Mouse (Mus musculus) frontal cortex, postnatal 10 days (tissue): ENCODE measurements around the gene Pik3r5.

ENCODE experiments used
- DNase-seq, 2 experiments: peaks; one replicate each; pipeline ENCODE4 v3.0.0; 2022; ENCODE audit warnings: low spot score in 2 of 2, mixed read lengths in 1 of 2

The Pik3r5 gene

GRCm38 (mm10) chr11:68485206-68485942, 53.5 kb downstream of the Pik3r5 start:
- DNase-seq = no peak

DNA sequence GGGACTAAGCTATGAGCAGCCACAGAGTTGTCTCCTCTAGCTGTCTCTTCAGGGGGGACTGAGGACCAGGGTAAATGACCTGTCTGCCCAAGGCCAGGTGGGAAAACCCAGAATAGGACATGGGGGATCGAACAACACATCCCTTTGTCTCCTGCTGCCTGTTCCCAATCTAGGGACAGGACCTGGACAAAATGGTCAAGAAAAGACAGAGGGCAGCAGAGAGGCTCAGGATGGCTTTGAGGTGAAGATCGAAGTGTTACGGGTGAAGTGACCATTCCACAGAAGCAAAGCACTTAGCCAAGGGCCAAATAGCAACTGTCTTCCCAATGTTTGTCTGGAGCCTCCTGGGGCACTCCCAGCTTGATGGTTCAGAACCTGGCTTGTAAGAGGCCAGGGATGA, 54.2 kb downstream of the Pik3r5 start:
- no peak for DNase-seq

DNA sequence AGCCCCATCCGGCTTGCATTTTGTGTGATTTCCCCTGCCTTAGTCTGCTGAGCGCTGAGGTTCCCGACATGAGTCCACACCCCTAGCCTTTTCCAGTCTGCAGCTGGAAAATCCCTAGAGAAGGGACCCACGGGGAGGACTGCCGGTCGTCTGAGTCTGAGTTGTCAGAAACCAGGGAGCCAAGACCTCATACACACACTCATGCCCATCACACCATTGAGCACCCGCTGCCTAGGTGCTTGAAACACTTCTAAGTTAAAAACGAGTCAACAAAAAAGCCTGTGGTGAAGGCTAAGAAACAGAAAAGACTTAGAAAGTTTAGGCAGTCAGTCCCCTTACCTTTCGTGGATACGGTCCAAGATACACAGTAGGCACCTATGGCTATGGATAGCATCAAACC, 55.8 kb downstream of the Pik3r5 start:
- DNase-seq = no peak

GRCm38 (mm10) chr11:68488256-68488824, 56.4 kb downstream of the Pik3r5 start:
- no peak for DNase-seq

DNA sequence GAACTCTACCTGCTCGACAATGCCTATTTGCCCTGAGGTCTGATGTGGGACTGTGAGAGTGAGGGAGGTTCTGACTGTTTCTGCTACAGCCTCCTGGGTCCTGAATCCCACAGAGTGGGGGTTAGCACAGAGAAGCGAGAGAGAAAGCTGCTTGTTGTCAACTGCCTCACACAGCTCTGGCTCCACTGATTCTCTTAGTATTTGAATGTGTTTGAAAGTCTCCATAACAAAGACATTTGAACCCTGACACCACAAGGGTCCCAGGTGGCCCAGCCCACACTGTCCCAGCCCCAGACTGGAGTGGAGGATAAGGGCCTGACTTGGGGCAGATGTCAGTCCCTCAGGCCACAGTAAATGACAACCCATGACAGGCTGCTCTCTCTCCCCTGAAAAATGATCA, 57.3 kb downstream of the Pik3r5 start:
- no peak for DNase-seq

DNA sequence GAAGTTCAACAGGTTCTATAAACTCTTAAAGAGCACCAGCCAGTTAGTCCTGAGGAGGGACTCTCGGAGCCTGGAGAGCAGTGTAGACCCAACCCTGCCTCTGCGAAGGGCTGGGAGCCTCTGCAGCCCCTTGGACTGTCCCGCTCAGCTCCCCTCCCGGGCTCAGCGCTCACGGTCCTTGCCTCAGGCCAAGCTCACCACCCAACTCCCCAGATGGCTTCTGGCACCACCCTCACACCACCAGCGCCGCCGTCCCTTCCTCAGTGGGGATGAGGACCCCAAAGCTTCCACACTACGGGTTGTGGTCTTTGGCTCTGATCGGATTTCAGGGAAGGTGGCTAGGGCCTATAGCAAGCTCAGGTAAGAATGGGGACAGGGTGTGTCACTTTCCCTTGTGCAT, 60.7 kb downstream of the Pik3r5 start:
- no peak for DNase-seq

DNA sequence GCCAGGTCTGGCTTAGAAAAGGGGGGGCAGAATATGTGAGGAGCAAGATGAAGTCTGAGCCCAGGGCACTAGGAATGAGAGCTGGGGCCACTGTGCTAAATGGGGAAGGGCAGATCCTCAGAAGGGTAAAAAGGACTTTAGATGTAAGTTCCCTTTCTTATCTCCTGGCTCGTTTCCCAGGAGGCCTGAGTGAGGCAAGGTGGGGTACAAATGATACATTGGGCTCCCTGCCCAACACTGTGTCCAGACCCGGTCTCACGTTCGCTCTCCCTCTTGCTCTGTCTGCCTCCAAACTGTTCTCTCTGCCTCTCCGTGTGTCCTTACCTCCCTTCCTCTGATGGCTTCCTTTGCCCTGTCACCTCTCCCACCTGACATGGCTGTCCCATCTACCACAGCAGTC, 61.8 kb downstream of the Pik3r5 start:
- no peak for DNase-seq

GRCm38 (mm10) chr11:68497081-68497480, 65.2 kb downstream of the Pik3r5 start:
- no peak for DNase-seq

GRCm38 (mm10) chr11:68498517-68498916, 66.6 kb downstream of the Pik3r5 start:
- DNase-seq = no peak

DNA sequence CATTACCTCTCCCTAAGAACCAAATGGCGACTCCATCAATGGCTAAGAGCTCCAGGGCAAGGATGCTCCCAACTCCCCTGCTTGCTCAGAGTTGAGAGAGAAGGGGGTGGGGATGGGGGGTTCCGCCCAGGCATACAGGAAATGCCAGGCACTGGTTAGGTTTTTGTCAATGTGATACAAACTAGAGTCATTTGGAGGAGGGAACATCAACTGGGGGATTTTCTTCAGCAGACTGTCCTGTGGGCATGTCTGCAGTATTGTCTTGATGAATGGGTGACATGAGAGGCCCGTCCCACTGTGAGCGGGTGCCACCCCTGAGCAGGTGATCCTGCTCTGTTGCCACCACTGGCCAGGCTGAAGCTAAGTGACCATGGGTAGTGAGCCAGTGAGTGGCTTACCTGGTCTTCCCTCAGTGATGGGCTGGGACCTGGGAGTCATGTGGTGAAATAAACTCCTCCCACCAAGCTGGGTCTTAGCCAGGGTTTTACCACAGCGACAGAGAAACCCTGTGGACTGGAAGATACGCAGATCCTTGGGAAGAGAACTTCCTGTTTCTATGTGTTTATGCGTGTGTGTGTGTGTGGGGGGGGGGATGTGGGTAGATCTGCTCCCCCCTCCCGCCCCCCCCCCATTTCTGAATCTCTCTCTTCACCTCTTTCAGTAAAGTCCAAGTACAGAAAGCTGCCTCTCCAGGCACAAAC, 67.2 kb downstream of the Pik3r5 start:
- no peak for DNase-seq

DNA sequence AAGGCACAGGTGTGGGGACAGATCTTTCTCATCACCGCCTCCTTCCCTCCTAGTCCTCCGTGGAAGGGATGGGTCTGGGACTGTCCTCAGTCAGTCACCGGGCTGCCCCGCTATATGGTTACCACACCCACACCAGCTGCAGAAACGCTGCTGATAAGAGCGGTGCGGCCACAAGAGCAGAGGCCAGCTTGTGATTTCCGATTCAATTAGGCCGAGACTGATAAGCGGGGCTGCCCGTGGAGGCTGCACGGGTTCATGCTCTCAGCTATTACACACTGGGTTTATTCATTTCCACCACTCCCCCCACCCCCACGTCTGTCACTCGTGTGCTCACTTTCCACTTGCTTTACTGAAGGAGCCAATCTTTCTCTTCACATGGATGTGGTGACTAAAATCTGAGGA, 69.0 kb downstream of the Pik3r5 start:
- no peak for DNase-seq

DNA sequence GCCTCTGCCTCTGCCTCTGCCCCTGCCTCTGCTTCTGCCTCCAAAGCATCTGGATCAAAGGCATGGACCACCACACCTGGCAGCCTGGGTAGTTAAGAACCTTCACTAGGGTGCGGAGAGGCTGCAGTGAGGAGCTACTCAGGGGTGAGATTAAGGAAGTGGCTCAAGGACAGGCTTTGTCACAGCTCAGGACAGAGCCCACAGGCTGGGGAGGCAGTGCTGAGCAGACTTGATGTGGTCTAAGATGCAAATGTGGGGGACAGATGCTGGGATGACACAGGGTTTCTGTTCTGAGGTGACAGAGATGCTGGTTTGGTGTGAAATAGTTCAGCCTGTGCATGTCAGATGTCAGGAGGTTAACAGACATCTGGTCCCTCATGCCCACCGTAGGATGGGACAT, 70.5 kb downstream of the Pik3r5 start:
- DNase-seq = no peak

- no peak for DNase-seq
Measured at GRCm38 (mm10) chr11:68502902-68503629, 71.1 kb downstream of the Pik3r5 start, which contains the start of gene Pik3r6. Pik3r6 (plus strand) TSS chr11:68503019.

- DNase-seq = no peak
Measured at GRCm38 (mm10) chr11:68504913-68505312, 73.0 kb downstream of the Pik3r5 start.

- DNase-seq = no peak
Measured at GRCm38 (mm10) chr11:68507246-68507645, 75.3 kb downstream of the Pik3r5 start.

DNA sequence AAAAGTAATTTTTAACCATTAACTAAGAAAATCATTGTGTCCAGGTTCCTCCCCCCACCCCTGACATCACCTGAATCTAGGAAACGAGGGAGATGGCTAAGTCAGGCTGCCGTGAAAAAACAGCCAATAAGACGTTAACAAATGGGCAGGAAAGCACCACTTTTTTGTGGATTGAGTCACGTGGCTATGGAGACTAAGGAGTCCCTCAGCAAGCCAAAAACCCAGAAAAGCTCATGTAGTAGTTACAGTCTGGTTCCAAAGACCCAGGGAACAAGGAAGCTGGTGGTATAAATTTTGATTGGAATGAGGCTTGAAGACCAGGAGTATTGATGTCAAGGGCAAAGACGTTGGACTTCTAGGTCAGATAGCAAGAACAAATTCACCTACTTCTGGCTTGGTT, 76.7 kb downstream of the Pik3r5 start:
- no peak for DNase-seq

GRCm38 (mm10) chr11:68509194-68509593, 77.3 kb downstream of the Pik3r5 start:
- DNase-seq = no peak

- DNase-seq = no peak
Measured at GRCm38 (mm10) chr11:68513969-68514368, 82.0 kb downstream of the Pik3r5 start.

GRCm38 (mm10) chr11:68519362-68519761, 87.4 kb downstream of the Pik3r5 start:
- no peak for DNase-seq

GRCm38 (mm10) chr11:68519815-68520214, 87.9 kb downstream of the Pik3r5 start:
- no peak for DNase-seq

GRCm38 (mm10) chr11:68520439-68520838, 88.5 kb downstream of the Pik3r5 start:
- no peak for DNase-seq

GRCm38 (mm10) chr11:68521352-68521751, 89.4 kb downstream of the Pik3r5 start:
- no peak for DNase-seq
